Mouse (Mus musculus): ENCODE measurements around the gene Tctn3. TPM values are rescaled to one million over a fixed set of nuclear protein-coding genes. Genes with fewer than 3 reads are reported as not detected.
"Not testable (repeated sequence)": the region's sequence is repeated elsewhere in the genome, so short reads cannot be mapped to it uniquely, and the experiment has no call there.

Tctn3 gene
- total RNA-seq, 2 experiments from 2014 or later, result 8.6 to 8.8 TPM

GRCm38 (mm10) chr19:40570726-40571125 lies 41.3 kb downstream of the Tctn3 start:
- intact Hi-C loops (cut with DNase I), result no loop called here
- DNase-seq, result peak; percentile 54 to 68

GRCm38 (mm10) chr19:40567616-40568015 lies 44.4 kb downstream of the Tctn3 start:
- intact Hi-C loops (cut with DNase I), result no loop called here
- DNase-seq, result peak in 1 of 2 experiments; percentile 17

GRCm38 (mm10) chr19:40563880-40564645 lies 48.0 kb downstream of the Tctn3 start:
- intact Hi-C loops (cut with DNase I), result no loop called here

GRCm38 (mm10) chr19:40561521-40561920 lies 50.5 kb downstream of the Tctn3 start:
- intact Hi-C loops (cut with DNase I); DNase-seq: not testable (repeated sequence)

More at GRCm38 (mm10) chr19:40563880-40564645, 48.0 kb downstream of the Tctn3 start:
- no peak for DNase-seq

GRCm38 (mm10) chr19:40556029-40556428 lies 56.0 kb downstream of the Tctn3 start:
- no peak for DNase-seq
- intact Hi-C loops (cut with DNase I), result no loop called here

- intact Hi-C loops (cut with DNase I), result no loop called here
- DNase-seq, result no peak
Measured at GRCm38 (mm10) chr19:40555136-40555535, 56.9 kb downstream of the Tctn3 start.

GRCm38 (mm10) chr19:40554343-40554742 lies 57.7 kb downstream of the Tctn3 start:
- intact Hi-C loops (cut with DNase I), result no loop called here
- no peak for DNase-seq

- intact Hi-C loops (cut with DNase I), result no loop called here
- DNase-seq, result no peak
Measured at GRCm38 (mm10) chr19:40553849-40554248, 58.2 kb downstream of the Tctn3 start.

- no peak for DNase-seq
- intact Hi-C loops (cut with DNase I), result no loop called here
Measured at GRCm38 (mm10) chr19:40553014-40553789, 58.8 kb downstream of the Tctn3 start.

GRCm38 (mm10) chr19:40549516-40550135 lies 62.4 kb downstream of the Tctn3 start:
- intact Hi-C loops (cut with DNase I), result no loop called here
- no peak for DNase-seq

- no peak for DNase-seq
- intact Hi-C loops (cut with DNase I), result no loop called here
Measured at GRCm38 (mm10) chr19:40548796-40549515, 63.1 kb downstream of the Tctn3 start.

GRCm38 (mm10) chr19:40548386-40548785 lies 63.6 kb downstream of the Tctn3 start:
- DNase-seq, result no peak
- intact Hi-C loops (cut with DNase I), result no loop called here

Other genes with a start within 250 kb of the Tctn3 start
- 100 to 1,000 TPM; 523 to 539 TPM for gene Sorbs1, start 98.5 kb downstream of the Tctn3 start, total RNA-seq (2021)
- gene Aldh18a1, start 23.8 kb downstream of the Tctn3 start, total RNA-seq (2021), result 10 to 100 TPM in 1 of 2 experiments, 1 to 10 TPM in 1; 9.9 to 12.2 TPM
- 10 to 100 TPM; 34.5 to 40.2 TPM for gene Entpd1, start 133 bp upstream of the Tctn3 start, total RNA-seq (2021)
- not detected for gene Cc2d2b, start 136.5 kb upstream of the Tctn3 start, total RNA-seq (2021)
- gene Ccnj, start 219.0 kb upstream of the Tctn3 start, total RNA-seq (2021), result 1 to 10 TPM; 6.8 to 7.1 TPM